Mouse (Mus musculus) liver, embryonic 14.5 days (tissue): ENCODE data around the gene Praf2. TPM values are rescaled to one million over a fixed set of nuclear protein-coding genes. Genes with fewer than 3 reads are reported as not detected.

Experiments used
- ATAC-seq: fragments of 200-750 bp; cut with Nextera tagmentation; 2 replicates; pipeline ENCODE4 v1.8.0; 2017; ENCODE audit warnings: moderate number of reproducible peaks, mild to moderate bottlenecking, moderate library complexity; ENCODE audit not compliant: insufficient read depth
- DNase-seq, 3 experiments: peaks; one replicate each; pipeline ENCODE4 v3.0.0-alpha.2; 2012 to 2013; ENCODE audit warnings: low read depth in 3 of 3, low spot score in 3 of 3
- H3K27ac ChIP-seq: fragments of 300-500 bp; sonication (generic); 2 replicates; pipeline ENCODE4 v1.5.1; 2014; ENCODE audit warnings: moderate library complexity, mild to moderate bottlenecking, control low read depth, inconsistent platforms
- H3K27me3 ChIP-seq: fragments of 300-500 bp; sonication (generic); 2 replicates; pipeline ENCODE4 v1.6.1; 2014; ENCODE audit warnings: mild to moderate bottlenecking, low read length, moderate library complexity; ENCODE audit not compliant: control insufficient read depth, insufficient read depth
- H3K36me3 ChIP-seq: fragments of 300-500 bp; sonication (generic); replicated peaks from 2 replicates; pipeline ENCODE4 v1.6.1; 2014; ENCODE audit warnings: low read depth; ENCODE audit not compliant: control insufficient read depth, insufficient read depth
- H3K4me1 ChIP-seq, 2 experiments: fragments of 200-500 bp in 1 of 2; fragments of 300-500 bp in 1 of 2; sonication (generic) in 1 of 2; replicated peaks; 2 replicates each; pipeline ENCODE4 v1.6.1; 2012 to 2014; ENCODE audit warnings: antibody characterized with exemption in 1 of 2, inconsistent platforms in 1 of 2, low read length in 1 of 2; ENCODE audit not compliant: control insufficient read depth in 2 of 2, insufficient read depth in 2 of 2
- H3K4me2 ChIP-seq: fragments of 300-500 bp; sonication (generic); 2 replicates; pipeline ENCODE4 v1.6.1; 2014; ENCODE audit warnings: low read depth, mild to moderate bottlenecking, control low read depth, moderate library complexity
- H3K4me3 ChIP-seq, 2 experiments: fragments of 200-500 bp in 1 of 2; fragments of 300-500 bp in 1 of 2; sonication (generic) in 1 of 2; 2 replicates each; pipeline ENCODE4 v1.5.1; 2012 to 2014; ENCODE audit warnings: low read depth in 2 of 2, low read length in 2 of 2, mild to moderate bottlenecking in 2 of 2, control low read depth in 1 of 2, inconsistent platforms in 1 of 2, moderate library complexity in 1 of 2; ENCODE audit not compliant: insufficient read depth in 1 of 2
- H3K9ac ChIP-seq: fragments of 300-500 bp; sonication (generic); replicated peaks from 2 replicates; pipeline ENCODE4 v1.6.1; 2014; ENCODE audit warnings: mild to moderate bottlenecking, control low read depth, moderate library complexity
- H3K9me3 ChIP-seq: fragments of 300-500 bp; sonication (generic); 2 replicates; pipeline ENCODE4 v1.6.1; 2016; ENCODE audit warnings: low read length, mixed read lengths; ENCODE audit not compliant: control insufficient read depth
- CTCF ChIP-seq: IDR thresholded peaks from 2 replicates; pipeline ENCODE4 v1.5.1; 2016; ENCODE audit warnings: antibody characterized with exemption, low read depth, control low read depth
- EP300 ChIP-seq: IDR thresholded peaks from 2 replicates; pipeline ENCODE4 v1.6.1; 2016; ENCODE audit warnings: antibody characterized with exemption, low read depth
- WGBS: fragments of 180-500 bp; shearing (Covaris S2); extraction: QIAGEN DNeasy Blood & Tissue Kit; methylation state at CpG from one replicate; pipeline ENCODE4 v1.1.7; 2014; ENCODE audit not compliant: insufficient replicate concordance; 5-methylcytosine and 5-hydroxymethylcytosine counted together
- polyA plus RNA-seq, 2 experiments: library from polyadenylated mRNA; depleted of rRNA in 1 of 2; stranded (reverse) in 1 of 2; unstranded in 1 of 2; fragments of >200 nt; fragmentation: Nextera tagmentation in 1 of 2; extraction: Ambion mirVana in 1 of 2; gene quantifications; 2 replicates each; pipeline versions ENCODE4 v1.2.1 to v1.2.3; 2012 to 2014

Gene Praf2
- polyA plus RNA-seq, 2 experiments, result 4.0 to 4.3 TPM

- Histone ChIP-seq H3K4me2 (peak overlapping the region; percentile 57), H3K4me3 (no peak overlapping the region), H3K27ac (peak overlapping the region; percentile 96), H3K4me1 (peaks cover 16 to 35% of the 10 kb centered on the region in 2 experiments), H3K9ac (peak overlapping the region; percentile 57), H3K9me3 (no peaks in the 10 kb centered on the region), H3K36me3 (no peaks in the 10 kb centered on the region; the same call in 1 of the 2 replicates), H3K27me3 (no peaks in the 10 kb centered on the region)
- DNase-seq (peak; percentile 62 to 68 (median 64)), ATAC-seq (peak; percentile 88)
- 19% methylated on average over 7 of the region's 7 CpGs for WGBS
- TF ChIP-seq EP300 (peak; percentile 83), CTCF (no peak)
Measured at GRCm38 (mm10) chrX:7778450-7779244, 50.4 kb downstream of the Praf2 start.

GRCm38 (mm10) chrX:7779294-7779693 is 51.1 kb downstream of the Praf2 start:
- H3K9me3 ChIP-seq, result no peaks in the 10 kb centered on the region
- H3K4me1 ChIP-seq, result peaks cover 16 to 35% of the 10 kb centered on the region in 2 experiments
- peak overlapping the region; percentile 57 for H3K9ac ChIP-seq
- peak overlapping the region; percentile 12 to 26; a peak in 2 of 4 replicates for H3K4me3 ChIP-seq
- DNase-seq, result no peak
- WGBS, result 13% methylated on average over 3 of the region's 3 CpGs
- TF ChIP-seq EP300 (no peak), CTCF (no peak)
- ATAC-seq, result peak; percentile 66
- no peaks in the 10 kb centered on the region; the same call in 1 of the 2 replicates for H3K36me3 ChIP-seq
- H3K27me3 ChIP-seq, result no peaks in the 10 kb centered on the region
- peak overlapping the region; percentile 57 for H3K4me2 ChIP-seq
- H3K27ac ChIP-seq, result peak overlapping the region; percentile 96

Other genes with a start within 250 kb of the Praf2 start
- gene Foxp3, start 154.8 kb upstream of the Praf2 start, polyA plus RNA-seq (2012; rRNA removed), result not detected in 2 replicates
- gene Foxp3, start 154.8 kb upstream of the Praf2 start, polyA plus RNA-seq (2014; fragmentation: Nextera tagmentation; extraction: Ambion mirVana), result not detected in 2 replicates
- gene Ppp1r3f, start 154.2 kb upstream of the Praf2 start, polyA plus RNA-seq (2012; rRNA removed), result 0.42 and 0.56 TPM in 2 replicates
- gene Ppp1r3f, start 154.2 kb upstream of the Praf2 start, polyA plus RNA-seq (2014; fragmentation: Nextera tagmentation; extraction: Ambion mirVana), result 0.06 TPM in 2 replicates
- gene Ccdc22, start 122.9 kb upstream of the Praf2 start, polyA plus RNA-seq (2012; rRNA removed), result 9.0 TPM in 2 replicates
- 16.7 and 19.0 TPM in 2 replicates for gene Ccdc22, start 122.9 kb upstream of the Praf2 start, polyA plus RNA-seq (2014; fragmentation: Nextera tagmentation; extraction: Ambion mirVana)
- 0.04 and 0.06 TPM in 2 replicates for gene Cacna1f, start 121.4 kb upstream of the Praf2 start, polyA plus RNA-seq (2012; rRNA removed)
- gene Cacna1f, start 121.4 kb upstream of the Praf2 start, polyA plus RNA-seq (2014; fragmentation: Nextera tagmentation; extraction: Ambion mirVana), result 0.03 and 0.11 TPM in 2 replicates
- 0.34 and 0.39 TPM in 2 replicates for gene Syp, start 90.0 kb upstream of the Praf2 start, polyA plus RNA-seq (2012; rRNA removed)
- 0.05 and 0.25 TPM in 2 replicates for gene Syp, start 90.0 kb upstream of the Praf2 start, polyA plus RNA-seq (2014; fragmentation: Nextera tagmentation; extraction: Ambion mirVana)
- 1.2 and 1.3 TPM in 2 replicates for gene Prickle3, start 71.2 kb upstream of the Praf2 start, polyA plus RNA-seq (2012; rRNA removed)
- 0.34 and 1.0 TPM in 2 replicates for gene Prickle3, start 71.2 kb upstream of the Praf2 start, polyA plus RNA-seq (2014; fragmentation: Nextera tagmentation; extraction: Ambion mirVana)
- gene Plp2, start 57.0 kb upstream of the Praf2 start, polyA plus RNA-seq (2012; rRNA removed), result 27.3 and 43.1 TPM in 2 replicates
- gene Plp2, start 57.0 kb upstream of the Praf2 start, polyA plus RNA-seq (2014; fragmentation: Nextera tagmentation; extraction: Ambion mirVana), result 29.0 and 31.0 TPM in 2 replicates
- 0.02 and 0.04 TPM in 2 replicates for gene Magix, start 47.2 kb upstream of the Praf2 start, polyA plus RNA-seq (2012; rRNA removed)
- 0.20 TPM in 1 of 2 replicates, not detected in the other for gene Magix, start 47.2 kb upstream of the Praf2 start, polyA plus RNA-seq (2014; fragmentation: Nextera tagmentation; extraction: Ambion mirVana)
- 4.4 and 7.0 TPM in 2 replicates for gene Gpkow, start 31.3 kb upstream of the Praf2 start, polyA plus RNA-seq (2012; rRNA removed)
- gene Gpkow, start 31.3 kb upstream of the Praf2 start, polyA plus RNA-seq (2014; fragmentation: Nextera tagmentation; extraction: Ambion mirVana), result 12.6 and 14.6 TPM in 2 replicates
- gene Wdr45, start 14.1 kb upstream of the Praf2 start, polyA plus RNA-seq (2012; rRNA removed), result 11.8 and 12.1 TPM in 2 replicates
- 7.5 and 10.0 TPM in 2 replicates for gene Wdr45, start 14.1 kb upstream of the Praf2 start, polyA plus RNA-seq (2014; fragmentation: Nextera tagmentation; extraction: Ambion mirVana)
- gene Gm45208, start 6.2 kb upstream of the Praf2 start, polyA plus RNA-seq (2012; rRNA removed), result 0.09 and 0.18 TPM in 2 replicates
- not detected in 2 replicates for gene Gm45208, start 6.2 kb upstream of the Praf2 start, polyA plus RNA-seq (2014; fragmentation: Nextera tagmentation; extraction: Ambion mirVana)
- 1.4 and 2.0 TPM in 2 replicates for gene Ccdc120, start 22.5 kb downstream of the Praf2 start, polyA plus RNA-seq (2012; rRNA removed)
- 1.5 and 2.3 TPM in 2 replicates for gene Ccdc120, start 22.5 kb downstream of the Praf2 start, polyA plus RNA-seq (2014; fragmentation: Nextera tagmentation; extraction: Ambion mirVana)
- 4.6 and 4.7 TPM in 2 replicates for gene Tfe3, start 34.1 kb downstream of the Praf2 start, polyA plus RNA-seq (2012; rRNA removed)
- 5.7 and 7.3 TPM in 2 replicates for gene Tfe3, start 34.1 kb downstream of the Praf2 start, polyA plus RNA-seq (2014; fragmentation: Nextera tagmentation; extraction: Ambion mirVana)
- 23.3 and 31.3 TPM in 2 replicates for gene Gripap1, start 61.3 kb downstream of the Praf2 start, polyA plus RNA-seq (2012; rRNA removed)
- 17.7 and 19.7 TPM in 2 replicates for gene Gripap1, start 61.3 kb downstream of the Praf2 start, polyA plus RNA-seq (2014; fragmentation: Nextera tagmentation; extraction: Ambion mirVana)
- 0.37 and 0.43 TPM in 2 replicates for gene Kcnd1, start 93.8 kb downstream of the Praf2 start, polyA plus RNA-seq (2012; rRNA removed)
- gene Kcnd1, start 93.8 kb downstream of the Praf2 start, polyA plus RNA-seq (2014; fragmentation: Nextera tagmentation; extraction: Ambion mirVana), result 0.19 TPM in 2 replicates
- gene Otud5, start 112.9 kb downstream of the Praf2 start, polyA plus RNA-seq (2012; rRNA removed), result 30.0 and 30.4 TPM in 2 replicates
- gene Otud5, start 112.9 kb downstream of the Praf2 start, polyA plus RNA-seq (2014; fragmentation: Nextera tagmentation; extraction: Ambion mirVana), result 26.9 and 28.8 TPM in 2 replicates
- 2.8 and 2.9 TPM in 2 replicates for gene Pim2, start 149.8 kb downstream of the Praf2 start, polyA plus RNA-seq (2012; rRNA removed)
- gene Pim2, start 149.8 kb downstream of the Praf2 start, polyA plus RNA-seq (2014; fragmentation: Nextera tagmentation; extraction: Ambion mirVana), result 2.3 and 2.4 TPM in 2 replicates
- gene Slc35a2, start 155.6 kb downstream of the Praf2 start, polyA plus RNA-seq (2012; rRNA removed), result 13.1 and 13.6 TPM in 2 replicates
- 6.6 and 6.7 TPM in 2 replicates for gene Slc35a2, start 155.6 kb downstream of the Praf2 start, polyA plus RNA-seq (2014; fragmentation: Nextera tagmentation; extraction: Ambion mirVana)
- 27.3 and 41.4 TPM in 2 replicates for gene Pqbp1, start 170.8 kb downstream of the Praf2 start, polyA plus RNA-seq (2012; rRNA removed)
- gene Pqbp1, start 170.8 kb downstream of the Praf2 start, polyA plus RNA-seq (2014; fragmentation: Nextera tagmentation; extraction: Ambion mirVana), result 28.4 and 28.5 TPM in 2 replicates
- gene Timm17b, start 170.9 kb downstream of the Praf2 start, polyA plus RNA-seq (2012; rRNA removed), result 18.2 and 18.6 TPM in 2 replicates
- gene Timm17b, start 170.9 kb downstream of the Praf2 start, polyA plus RNA-seq (2014; fragmentation: Nextera tagmentation; extraction: Ambion mirVana), result 105 and 109 TPM in 2 replicates
- gene Gm10491, start 179.4 kb downstream of the Praf2 start, polyA plus RNA-seq (2012; rRNA removed), result not detected in 2 replicates
- not detected in 2 replicates for gene Gm10491, start 179.4 kb downstream of the Praf2 start, polyA plus RNA-seq (2014; fragmentation: Nextera tagmentation; extraction: Ambion mirVana)
- not detected in 2 replicates for gene Gm10490, start 181.1 kb downstream of the Praf2 start, polyA plus RNA-seq (2012; rRNA removed)
- not detected in 2 replicates for gene Gm10490, start 181.1 kb downstream of the Praf2 start, polyA plus RNA-seq (2014; fragmentation: Nextera tagmentation; extraction: Ambion mirVana)
- gene Pcsk1n, start 191.4 kb downstream of the Praf2 start, polyA plus RNA-seq (2012; rRNA removed), result 0.19 TPM in 1 of 2 replicates, not detected in the other
- 0.08 TPM in 1 of 2 replicates, not detected in the other for gene Pcsk1n, start 191.4 kb downstream of the Praf2 start, polyA plus RNA-seq (2014; fragmentation: Nextera tagmentation; extraction: Ambion mirVana)
- gene Eras, start 200.2 kb downstream of the Praf2 start, polyA plus RNA-seq (2012; rRNA removed), result 0.05 TPM in 1 of 2 replicates, not detected in the other
- not detected in 2 replicates for gene Eras, start 200.2 kb downstream of the Praf2 start, polyA plus RNA-seq (2014; fragmentation: Nextera tagmentation; extraction: Ambion mirVana)
- 10.8 and 11.9 TPM in 2 replicates for gene Hdac6, start 219.4 kb downstream of the Praf2 start, polyA plus RNA-seq (2012; rRNA removed)
- 7.9 and 8.8 TPM in 2 replicates for gene Hdac6, start 219.4 kb downstream of the Praf2 start, polyA plus RNA-seq (2014; fragmentation: Nextera tagmentation; extraction: Ambion mirVana)
- gene Gata1, start 249.6 kb downstream of the Praf2 start, polyA plus RNA-seq (2012; rRNA removed), result 112 and 113 TPM in 2 replicates
- gene Gata1, start 249.6 kb downstream of the Praf2 start, polyA plus RNA-seq (2014; fragmentation: Nextera tagmentation; extraction: Ambion mirVana), result 105 and 126 TPM in 2 replicates